Mouse (Mus musculus): ENCODE results near the gene Capn13.

- TF ChIP-seq CTCF (IDR thresholded peaks at IDR 0.05; ENCODE audit: extremely low read depth, insufficient read depth, low read length) (no peak), POLR2A (IDR thresholded peaks at IDR 0.05; ENCODE audit: extremely low read depth, insufficient read depth, low read length) (no peak)
Measured at GRCm38 (mm10) chr17:73449104-73449503, 48.4 kb upstream of the Capn13 start.

Measured in cortical plate, adult 2 months (tissue).